Mouse (Mus musculus) hindbrain, embryonic 15.5 days (tissue): ENCODE measurements at regions not wholly inside any gene's neighbourhood (a gene's known extent, or its start where the extent isn't known, plus 50 kb on each side); places are given as distances from the start of the nearest gene placed in this dataset.
A peak's percentile ranks its signal among the peaks of the same experiment; 100 is the strongest.
"Not testable (repeated sequence)": the region's sequence is repeated elsewhere in the genome, so short reads cannot be mapped to it uniquely, and the experiment has no call there.

Source experiments
- ATAC-seq: fragments of 200-750 bp; cut with Nextera tagmentation; 2 replicates; pipeline ENCODE4 v1.8.0; 2017; ENCODE audit warnings: low read depth, moderate number of reproducible peaks, moderate TSS enrichment; ENCODE audit not compliant: low FRiP score
- H3K27ac ChIP-seq: fragments of 300-500 bp; sonication (generic); replicated peaks from 2 replicates; pipeline ENCODE4 v1.5.1; 2015; ENCODE audit warnings: mild to moderate bottlenecking, inconsistent platforms
- H3K27me3 ChIP-seq: fragments of 300-500 bp; sonication (generic); 2 replicates; pipeline ENCODE4 v1.6.1; 2015; ENCODE audit warnings: control low read depth, inconsistent platforms
- H3K36me3 ChIP-seq: fragments of 300-500 bp; sonication (generic); 2 replicates; pipeline ENCODE4 v1.6.1; 2015; ENCODE audit warnings: control low read depth, inconsistent platforms
- H3K4me1 ChIP-seq: fragments of 300-500 bp; sonication (generic); replicated peaks from 2 replicates; pipeline ENCODE4 v1.6.1; 2015; ENCODE audit warnings: control low read depth, inconsistent platforms
- H3K4me2 ChIP-seq: fragments of 300-500 bp; sonication (generic); 2 replicates; pipeline ENCODE4 v1.6.1; 2015; ENCODE audit warnings: moderate library complexity, mild to moderate bottlenecking, inconsistent platforms
- H3K4me3 ChIP-seq: fragments of 300-500 bp; sonication (generic); 2 replicates; pipeline ENCODE4 v1.5.1; 2015; ENCODE audit warnings: mild to moderate bottlenecking, inconsistent platforms
- H3K9ac ChIP-seq: fragments of 300-500 bp; sonication (generic); 2 replicates; pipeline ENCODE4 v1.6.1; 2015; ENCODE audit warnings: inconsistent platforms
- H3K9me3 ChIP-seq: fragments of 300-500 bp; sonication (generic); 2 replicates; pipeline ENCODE4 v1.6.1; 2016; ENCODE audit warnings: control low read depth, inconsistent platforms
- WGBS: fragments of 180-500 bp; shearing (Covaris S2); methylation state at CpG from one replicate; pipeline ENCODE4 v1.1.7; 2015; 5-methylcytosine and 5-hydroxymethylcytosine counted together

- no peak for ATAC-seq
- Histone ChIP-seq H3K9ac (no peak overlapping the region), H3K36me3 (no peaks in the 10 kb centered on the region), H3K4me2 (peak overlapping the region; percentile 26), H3K9me3 (no peaks in the 10 kb centered on the region), H3K4me1 (peaks cover 12% of the 10 kb centered on the region), H3K27me3 (no peaks in the 10 kb centered on the region), H3K4me3 (no peak overlapping the region), H3K27ac (peak overlapping the region; percentile 16)
- WGBS = 26% methylated on average over 12 of the region's 12 CpGs
Measured at GRCm38 (mm10) chr4:94361528-94362217, 194.7 kb upstream of the Gm10306 start.

- Histone ChIP-seq H3K9me3 (no peaks in the 10 kb centered on the region), H3K9ac (no peak overlapping the region), H3K4me1 (peaks cover 12% of the 10 kb centered on the region), H3K4me3 (no peak overlapping the region), H3K4me2 (no peak overlapping the region), H3K36me3 (no peaks in the 10 kb centered on the region), H3K27me3 (no peaks in the 10 kb centered on the region), H3K27ac (no peak overlapping the region)
- WGBS = 79% methylated on average over 4 of the region's 4 CpGs
- ATAC-seq = no peak
Measured at GRCm38 (mm10) chr4:94365375-94365774, 191.0 kb upstream of the Gm10306 start.

- 94% methylated on average over 3 of the region's 3 CpGs for WGBS
- Histone ChIP-seq H3K4me3 (no peak overlapping the region), H3K9me3 (no peaks in the 10 kb centered on the region), H3K27ac (no peak overlapping the region), H3K4me1 (no peaks in the 10 kb centered on the region), H3K9ac (no peak overlapping the region), H3K27me3 (no peaks in the 10 kb centered on the region), H3K36me3 (no peaks in the 10 kb centered on the region), H3K4me2 (no peak overlapping the region)
- no peak for ATAC-seq
Measured at GRCm38 (mm10) chr4:94367174-94367573, 189.2 kb upstream of the Gm10306 start.

- Histone ChIP-seq H3K27ac (no peak overlapping the region), H3K4me3 (no peak overlapping the region), H3K9me3 (no peaks in the 10 kb centered on the region), H3K27me3 (no peaks in the 10 kb centered on the region), H3K9ac (no peak overlapping the region), H3K4me2 (no peak overlapping the region), H3K4me1 (no peaks in the 10 kb centered on the region), H3K36me3 (no peaks in the 10 kb centered on the region)
- 55% methylated on average over 6 of the region's 6 CpGs for WGBS
- no peak for ATAC-seq
Measured at GRCm38 (mm10) chr4:94370981-94371380, 185.4 kb upstream of the Gm10306 start.

GRCm38 (mm10) chr4:94376256-94376655, 180.1 kb upstream of the Gm10306 start:
- Histone ChIP-seq H3K36me3 (no peaks in the 10 kb centered on the region), H3K4me3 (no peak overlapping the region), H3K4me1 (no peaks in the 10 kb centered on the region), H3K27ac (no peak overlapping the region), H3K9me3 (no peaks in the 10 kb centered on the region), H3K27me3 (no peaks in the 10 kb centered on the region), H3K4me2 (no peak overlapping the region), H3K9ac (no peak overlapping the region)
- no peak for ATAC-seq
- 88% methylated on average over 1 of the region's 1 CpGs for WGBS

GRCm38 (mm10) chr4:94385703-94386102, 170.6 kb upstream of the Gm10306 start:
- ATAC-seq = no peak
- no peak overlapping the region for H3K27ac ChIP-seq
- 48% methylated on average over 7 of the region's 7 CpGs for WGBS
- H3K9ac ChIP-seq = no peak overlapping the region
- H3K4me2 ChIP-seq = no peak overlapping the region
- no peaks in the 10 kb centered on the region for H3K27me3 ChIP-seq
- no peaks in the 10 kb centered on the region for H3K36me3 ChIP-seq
- no peaks in the 10 kb centered on the region for H3K9me3 ChIP-seq
- no peaks in the 10 kb centered on the region for H3K4me1 ChIP-seq
- no peak overlapping the region for H3K4me3 ChIP-seq

- Histone ChIP-seq H3K4me3 (no peak overlapping the region), H3K36me3 (no peaks in the 10 kb centered on the region), H3K4me2 (no peak overlapping the region), H3K9ac (no peak overlapping the region), H3K27ac (no peak overlapping the region), H3K27me3 (no peaks in the 10 kb centered on the region), H3K9me3 (no peaks in the 10 kb centered on the region), H3K4me1 (no peaks in the 10 kb centered on the region)
- 67% methylated on average over 2 of the region's 2 CpGs for WGBS
- ATAC-seq = no peak
Measured at GRCm38 (mm10) chr4:94388317-94388716, 168.0 kb upstream of the Gm10306 start.

GRCm38 (mm10) chr4:94394462-94394861, 161.9 kb upstream of the Gm10306 start:
- no peak overlapping the region for H3K4me3 ChIP-seq
- H3K27me3 ChIP-seq = no peaks in the 10 kb centered on the region
- H3K36me3 ChIP-seq = no peaks in the 10 kb centered on the region
- H3K4me1 ChIP-seq = no peaks in the 10 kb centered on the region
- no peak overlapping the region for H3K27ac ChIP-seq
- H3K4me2 ChIP-seq = no peak overlapping the region
- H3K9ac ChIP-seq = no peak overlapping the region
- ATAC-seq = no peak
- no peaks in the 10 kb centered on the region for H3K9me3 ChIP-seq
- WGBS = 61% methylated on average over 2 of the region's 2 CpGs

- no peak overlapping the region for H3K4me3 ChIP-seq
- H3K9ac ChIP-seq = no peak overlapping the region
- WGBS = 74% methylated on average over 2 of the region's 2 CpGs
- no peak overlapping the region for H3K4me2 ChIP-seq
- no peaks in the 10 kb centered on the region for H3K36me3 ChIP-seq
- no peak for ATAC-seq
- no peaks in the 10 kb centered on the region for H3K9me3 ChIP-seq
- H3K4me1 ChIP-seq = no peaks in the 10 kb centered on the region
- H3K27ac ChIP-seq = no peak overlapping the region
- no peaks in the 10 kb centered on the region for H3K27me3 ChIP-seq
Measured at GRCm38 (mm10) chr4:94397284-94397683, 159.1 kb upstream of the Gm10306 start.

GRCm38 (mm10) chr4:94406922-94407321, 149.4 kb upstream of the Gm10306 start:
- Histone ChIP-seq H3K27ac (no peak overlapping the region), H3K9me3 (no peaks in the 10 kb centered on the region), H3K4me1 (no peaks in the 10 kb centered on the region), H3K4me3 (no peak overlapping the region), H3K4me2 (no peak overlapping the region), H3K36me3 (no peaks in the 10 kb centered on the region), H3K27me3 (no peaks in the 10 kb centered on the region), H3K9ac (no peak overlapping the region)
- no peak for ATAC-seq
- WGBS = 61% methylated on average over 1 of the region's 1 CpGs

- no peaks in the 10 kb centered on the region for H3K36me3 ChIP-seq
- H3K4me3 ChIP-seq = no peak overlapping the region
- H3K9ac ChIP-seq = no peak overlapping the region
- no peaks in the 10 kb centered on the region for H3K9me3 ChIP-seq
- no peak overlapping the region for H3K4me2 ChIP-seq
- no peaks in the 10 kb centered on the region for H3K27me3 ChIP-seq
- 59% methylated on average over 4 of the region's 4 CpGs for WGBS
- H3K4me1 ChIP-seq = no peaks in the 10 kb centered on the region
- H3K27ac ChIP-seq = no peak overlapping the region
- ATAC-seq = 0 out of 2 replicates have a peak, but pooled peaks have one; percentile 27
Measured at GRCm38 (mm10) chr4:94407503-94407902, 148.8 kb upstream of the Gm10306 start.

- WGBS = 68% methylated on average over 2 of the region's 2 CpGs
- ATAC-seq = no peak
- no peak overlapping the region for H3K9ac ChIP-seq
- no peaks in the 10 kb centered on the region for H3K36me3 ChIP-seq
- H3K4me1 ChIP-seq = no peaks in the 10 kb centered on the region
- H3K4me2 ChIP-seq = no peak overlapping the region
- no peak overlapping the region for H3K27ac ChIP-seq
- no peaks in the 10 kb centered on the region for H3K27me3 ChIP-seq
- no peaks in the 10 kb centered on the region for H3K9me3 ChIP-seq
- no peak overlapping the region for H3K4me3 ChIP-seq
Measured at GRCm38 (mm10) chr4:94412661-94413060, 143.7 kb upstream of the Gm10306 start.

- H3K9ac ChIP-seq, H3K9me3 ChIP-seq, H3K27me3 ChIP-seq, H3K4me3 ChIP-seq, H3K36me3 ChIP-seq, ATAC-seq, H3K27ac ChIP-seq, H3K4me2 ChIP-seq, H3K4me1 ChIP-seq: not testable (repeated sequence)
- 96% methylated on average over 10 of the region's 10 CpGs for WGBS
Measured at GRCm38 (mm10) chr4:94425525-94425924, 130.8 kb upstream of the Gm10306 start.
